Mouse (Mus musculus): Measurements from ENCODE around the gene Arntl. TPM values are rescaled to one million over a fixed set of nuclear protein-coding genes. Genes with fewer than 3 reads are reported as not detected.

Gene Arntl
- polyA plus RNA-seq, 3 experiments from 2014 or later, result 20.7 to 36.9 (median 30.1) TPM

GRCm38 (mm10) chr7:113295077-113295890 lies 88.0 kb downstream of the Arntl start:
- peak; percentile 41 for ATAC-seq

GRCm38 (mm10) chr7:113297813-113298212 lies 90.5 kb downstream of the Arntl start:
- ATAC-seq, result no peak

DNA sequence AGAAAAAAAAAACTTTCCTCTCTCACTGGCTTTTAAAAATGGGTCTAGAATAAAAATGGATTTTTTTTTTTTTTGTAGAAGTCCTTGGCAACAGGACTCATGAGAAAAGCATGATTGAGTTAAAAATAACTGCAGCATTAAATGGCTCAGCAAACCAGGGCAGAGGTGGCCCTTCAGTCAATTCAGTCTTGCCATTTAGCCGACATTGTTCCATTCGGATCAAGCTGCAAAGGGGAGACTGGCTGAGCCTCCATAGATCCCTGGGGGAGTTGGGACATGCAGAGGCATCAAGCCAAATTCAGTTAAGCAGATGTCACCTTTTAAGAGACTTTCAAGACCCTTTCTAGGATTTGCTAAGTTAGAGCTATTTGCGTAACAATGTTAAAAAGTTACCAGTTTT lies 102.9 kb downstream of the Arntl start:
- ATAC-seq, result no peak

- peak; percentile 77 for ATAC-seq
Observed at GRCm38 (mm10) chr7:113311784-113312183, 104.5 kb downstream of the Arntl start.

GRCm38 (mm10) chr7:113320128-113320527 lies 112.9 kb downstream of the Arntl start:
- ATAC-seq, result no peak

DNA sequence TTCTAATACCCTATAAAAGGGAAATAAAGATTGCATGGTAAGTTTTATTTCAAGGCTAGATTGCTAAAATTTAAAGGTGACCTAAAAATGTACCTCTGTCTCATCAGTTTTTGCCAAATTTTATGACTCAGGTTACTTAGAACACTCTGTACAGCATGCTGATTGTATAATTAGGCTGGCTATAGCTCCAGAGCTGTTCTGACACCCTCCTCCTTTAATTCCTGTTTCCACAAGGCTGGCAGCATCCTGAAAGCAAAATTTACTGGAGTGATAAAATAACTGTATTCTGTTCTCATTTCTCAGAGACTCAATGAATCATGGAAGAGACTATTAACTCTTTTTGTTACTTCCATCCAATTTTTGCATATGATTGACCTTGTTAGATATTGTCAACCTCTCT lies 126.8 kb downstream of the Arntl start:
- no peak for ATAC-seq

GRCm38 (mm10) chr7:113335250-113335649 lies 128.0 kb downstream of the Arntl start:
- ATAC-seq, result no peak

GRCm38 (mm10) chr7:113347271-113347670 lies 140.0 kb downstream of the Arntl start:
- no peak for ATAC-seq

- ATAC-seq, result no peak
Observed at GRCm38 (mm10) chr7:113347694-113348093, 140.4 kb downstream of the Arntl start.

GRCm38 (mm10) chr7:113349089-113349488 lies 141.8 kb downstream of the Arntl start:
- no peak for ATAC-seq

Other genes starting within 250 kb of the Arntl start
- 10 to 100 TPM in 2 of 3 experiments, 1 to 10 TPM in 1; 9.5 to 16.7 (median 11.5) TPM for gene Btbd10, start 161.9 kb downstream of the Arntl start, polyA plus RNA-seq (2017; shearing (Covaris generic))
- not detected for gene Pth, start 181.1 kb downstream of the Arntl start, polyA plus RNA-seq (2017; shearing (Covaris generic))

All from inflammation-experienced regulatory T-cells, adult 6 months (primary cell).